Mouse (Mus musculus): Measurements from ENCODE around the gene Mpv17l.

GRCm38 (mm10) chr16:13903488-13903887 lies 527 bp downstream of the Mpv17l start:
- TF ChIP-seq CTCF (IDR thresholded peaks at IDR 0.05; ENCODE audit: low read depth): peak; percentile 78
- TF ChIP-seq EP300 (IDR thresholded peaks at IDR 0.05; ENCODE audit: low read depth): no peak
